Mouse (Mus musculus) neural tube, embryonic 12.5 days (tissue): ENCODE results near the gene Klrb1. TPM values are rescaled to one million over a fixed set of nuclear protein-coding genes. Genes with fewer than 3 reads are reported as not detected.
A peak's percentile ranks its signal among the peaks of the same experiment; 100 is the strongest.
"Not testable (repeated sequence)": the region's sequence is repeated elsewhere in the genome, so short reads cannot be mapped to it uniquely, and the experiment has no call there.

Experiments
- ATAC-seq: fragments of 200-750 bp; cut with Nextera tagmentation; 2 replicates; pipeline ENCODE4 v1.8.0; 2017; ENCODE audit warnings: low read depth, mild to moderate bottlenecking, moderate TSS enrichment, moderate library complexity; ENCODE audit not compliant: low FRiP score
- H3K27ac ChIP-seq: fragments of 300-500 bp; sonication (generic); 2 replicates; pipeline ENCODE4 v1.5.1; 2016
- H3K27me3 ChIP-seq: fragments of 300-500 bp; sonication (generic); replicated peaks from 2 replicates; pipeline ENCODE4 v1.6.1; 2016; ENCODE audit warnings: mild to moderate bottlenecking
- H3K36me3 ChIP-seq: fragments of 300-500 bp; sonication (generic); 2 replicates; pipeline ENCODE4 v1.6.1; 2016; ENCODE audit warnings: mild to moderate bottlenecking
- H3K4me1 ChIP-seq: fragments of 300-500 bp; sonication (generic); 2 replicates; pipeline ENCODE4 v1.6.1; 2016
- H3K4me2 ChIP-seq: fragments of 300-500 bp; sonication (generic); replicated peaks from 2 replicates; pipeline ENCODE4 v1.6.1; 2016; ENCODE audit warnings: mild to moderate bottlenecking
- H3K4me3 ChIP-seq: fragments of 300-500 bp; sonication (generic); 2 replicates; pipeline ENCODE4 v1.5.1; 2016
- H3K9ac ChIP-seq: fragments of 300-500 bp; sonication (generic); 2 replicates; pipeline ENCODE4 v1.6.1; 2016; ENCODE audit warnings: mild to moderate bottlenecking
- H3K9me3 ChIP-seq: fragments of 300-500 bp; sonication (generic); 2 replicates; pipeline ENCODE4 v1.6.1; 2016; ENCODE audit warnings: mild to moderate bottlenecking
- WGBS: fragments of 180-500 bp; shearing (Covaris S2); methylation state at CpG from one replicate; pipeline ENCODE4 v1.1.7; 2016; 5-methylcytosine and 5-hydroxymethylcytosine counted together
- polyA plus RNA-seq: library from polyadenylated mRNA; unstranded; fragments of >200 nt; fragmentation: Nextera tagmentation; extraction: Ambion mirVana; gene quantifications from 2 replicates; pipeline ENCODE4 v1.2.1, GENCODE M21; 2016

Klrb1 gene
- polyA plus RNA-seq: not detected in 2 replicates

GRCm38 (mm10) chr6:128722959-128723358 is at the start of gene Klrb1:
Gene Klrb1, minus strand, starts transcription at chr6:128723059.
- Histone ChIP-seq H3K4me1 (no peaks in the 10 kb centered on the region), H3K4me3 (no peak within 1 kb of the TSS), H3K27me3 (no peaks in the 10 kb centered on the region), H3K27ac (no peak within 1 kb of the TSS), H3K9ac (no peak within 1 kb of the TSS), H3K36me3 (no peaks in the 10 kb centered on the region), H3K9me3 (no peaks in the 10 kb centered on the region), H3K4me2 (no peak within 1 kb of the TSS)
- no peak for ATAC-seq
- 87% methylated on average over 4 of the region's 4 CpGs for WGBS

- no peak overlapping the region for H3K9ac ChIP-seq
- no peak overlapping the region for H3K4me2 ChIP-seq
- H3K36me3 ChIP-seq: no peaks in the 10 kb centered on the region
- H3K4me1 ChIP-seq: peaks cover 3% of the 10 kb centered on the region; the same call in 1 of the 2 replicates
- no peak overlapping the region for H3K27ac ChIP-seq
- no peak for ATAC-seq
- 79% methylated on average over 10 of the region's 10 CpGs for WGBS
- H3K4me3 ChIP-seq: no peak overlapping the region
- H3K9me3 ChIP-seq: 0 out of 2 replicates have a peak, but pooled peaks cover 3% of the 10 kb centered on the region
- no peaks in the 10 kb centered on the region for H3K27me3 ChIP-seq
Observed at GRCm38 (mm10) chr6:128769481-128770253, 46.8 kb upstream of the Klrb1 start.

- Histone ChIP-seq H3K9ac (no peak overlapping the region), H3K36me3 (no peaks in the 10 kb centered on the region), H3K27ac (no peak overlapping the region), H3K4me1 (peaks cover 3% of the 10 kb centered on the region; the same call in 1 of the 2 replicates), H3K27me3 (no peaks in the 10 kb centered on the region), H3K4me3 (no peak overlapping the region), H3K4me2 (no peak overlapping the region), H3K9me3 (no peaks in the 10 kb centered on the region)
- ATAC-seq: no peak
- WGBS: 81% methylated on average over 4 of the region's 4 CpGs
Observed at GRCm38 (mm10) chr6:128768047-128768446, 45.2 kb upstream of the Klrb1 start.

- H3K27me3 ChIP-seq, H3K4me2 ChIP-seq, H3K4me3 ChIP-seq, H3K4me1 ChIP-seq, H3K9ac ChIP-seq, H3K27ac ChIP-seq, H3K36me3 ChIP-seq, H3K9me3 ChIP-seq: not testable (repeated sequence)
- peak; percentile 37; the same call in 1 of the 2 replicates for ATAC-seq
- 68% methylated on average over 6 of the region's 6 CpGs for WGBS
Observed at GRCm38 (mm10) chr6:128766486-128767254, 43.8 kb upstream of the Klrb1 start.

- no peak overlapping the region for H3K9ac ChIP-seq
- H3K36me3 ChIP-seq: no peaks in the 10 kb centered on the region
- H3K4me1 ChIP-seq: peaks cover 6% of the 10 kb centered on the region; the same call in 1 of the 2 replicates
- whole genome bisulfite sequencing: 86% methylated on average over 1 of the region's 1 CpGs
- H3K4me2 ChIP-seq: no peak overlapping the region
- no peaks in the 10 kb centered on the region for H3K27me3 ChIP-seq
- no peak overlapping the region for H3K27ac ChIP-seq
- H3K9me3 ChIP-seq: no peaks in the 10 kb centered on the region
- no peak for ATAC-seq
- H3K4me3 ChIP-seq: no peak overlapping the region
Observed at GRCm38 (mm10) chr6:128765211-128765610, 42.4 kb upstream of the Klrb1 start.

GRCm38 (mm10) chr6:128764598-128764997 is 41.7 kb upstream of the Klrb1 start:
- no peaks in the 10 kb centered on the region for H3K36me3 ChIP-seq
- 22% methylated on average over 5 of the region's 5 CpGs for WGBS
- H3K9me3 ChIP-seq: no peaks in the 10 kb centered on the region
- peak overlapping the region; percentile 62 for H3K4me2 ChIP-seq
- H3K4me3 ChIP-seq: peak overlapping the region; percentile 36
- 0 out of 2 replicates have a peak, but pooled peaks cover 3% of the 10 kb centered on the region for H3K4me1 ChIP-seq
- H3K27me3 ChIP-seq: no peaks in the 10 kb centered on the region
- no peak for ATAC-seq
- no peak overlapping the region for H3K27ac ChIP-seq
- no peak overlapping the region for H3K9ac ChIP-seq

GRCm38 (mm10) chr6:128763736-128764523 is 41.1 kb upstream of the Klrb1 start:
- Histone ChIP-seq H3K9ac (peak overlapping the region; percentile 49), H3K4me3 (peak overlapping the region; percentile 41), H3K4me1 (0 out of 2 replicates have a peak, but pooled peaks cover 3% of the 10 kb centered on the region), H3K4me2 (peak overlapping the region; percentile 62), H3K9me3 (no peaks in the 10 kb centered on the region), H3K27me3 (no peaks in the 10 kb centered on the region), H3K36me3 (no peaks in the 10 kb centered on the region), H3K27ac (0 out of 2 replicates have a peak overlapping the region, but pooled peaks have one; percentile 42)
- WGBS: 2% methylated on average over 30 of the region's 30 CpGs
- ATAC-seq: peak; percentile 85

GRCm38 (mm10) chr6:128762892-128763670 is 40.2 kb upstream of the Klrb1 start:
- 75% methylated on average over 10 of the region's 10 CpGs for WGBS
- not testable (repeated sequence) for H3K36me3 ChIP-seq, H3K4me1 ChIP-seq, H3K27ac ChIP-seq, H3K9me3 ChIP-seq, ATAC-seq, H3K27me3 ChIP-seq
- H3K4me3 ChIP-seq: peak overlapping the region; percentile 41
- H3K4me2 ChIP-seq: peak overlapping the region; percentile 62
- peak overlapping the region; percentile 49; the same call in 1 of the 2 replicates for H3K9ac ChIP-seq

- H3K4me1 ChIP-seq: 0 out of 2 replicates have a peak, but pooled peaks cover 3% of the 10 kb centered on the region
- no peaks in the 10 kb centered on the region for H3K27me3 ChIP-seq
- H3K36me3 ChIP-seq: no peaks in the 10 kb centered on the region
- no peak overlapping the region for H3K27ac ChIP-seq
- no peak for ATAC-seq
- no peaks in the 10 kb centered on the region for H3K9me3 ChIP-seq
- H3K4me2 ChIP-seq: peak overlapping the region; percentile 52
- 49% methylated on average over 5 of the region's 5 CpGs for whole genome bisulfite sequencing
- H3K4me3 ChIP-seq: peak overlapping the region; percentile 55
- 0 out of 2 replicates have a peak overlapping the region, but pooled peaks have one; percentile 45 for H3K9ac ChIP-seq
Observed at GRCm38 (mm10) chr6:128761144-128761540, 38.3 kb upstream of the Klrb1 start.

- H3K4me3 ChIP-seq: peak overlapping the region; percentile 55
- H3K9ac ChIP-seq: peak overlapping the region; percentile 61
- peak overlapping the region; percentile 59; the same call in 1 of the 2 replicates for H3K27ac ChIP-seq
- H3K9me3 ChIP-seq, H3K4me1 ChIP-seq, H3K27me3 ChIP-seq, H3K36me3 ChIP-seq: not testable (repeated sequence)
- H3K4me2 ChIP-seq: peak overlapping the region; percentile 52
- under 1% methylated on average over 44 of the region's 44 CpGs for WGBS
- ATAC-seq: peak; percentile 67
Observed at GRCm38 (mm10) chr6:128760416-128761143, 37.7 kb upstream of the Klrb1 start.
